Mouse (Mus musculus): ENCODE measurements around the gene Cd70. TPM values are rescaled to one million over a fixed set of nuclear protein-coding genes. Genes with fewer than 3 reads are reported as not detected.

The Cd70 gene
- polyA plus RNA-seq, 1 experiment from 2014 or later, result not detected

- Histone ChIP-seq H3K4me3 (no peak overlapping the region), H3K4me2 (no peak overlapping the region), H3K9me3 (no peaks in the 10 kb centered on the region), H3K4me1 (0 out of 2 replicates have a peak, but pooled peaks cover 5% of the 10 kb centered on the region), H3K36me3 (no peaks in the 10 kb centered on the region), H3K27me3 (replicated peaks) (no peaks in the 10 kb centered on the region; the same call in 1 of the 2 replicates), H3K9ac (no peak overlapping the region), H3K27ac (replicated peaks) (no peak overlapping the region)
- no peak for ATAC-seq (ENCODE audit: extremely low read depth, insufficient number of reproducible peaks, low FRiP score, low TSS enrichment)
- 42% methylated on average over 5 of the region's 5 CpGs for WGBS
Observed at GRCm38 (mm10) chr17:57170616-57171260, 21.2 kb upstream of the Cd70 start.

GRCm38 (mm10) chr17:57166800-57167791 is 17.5 kb upstream of the Cd70 start:
- Histone ChIP-seq H3K27me3 (replicated peaks) (no peaks in the 10 kb centered on the region; the same call in 1 of the 2 replicates), H3K36me3 (no peaks in the 10 kb centered on the region), H3K9me3 (no peaks in the 10 kb centered on the region), H3K4me2 (peak overlapping the region; percentile 53), H3K4me1 (no peaks in the 10 kb centered on the region), H3K4me3 (no peak overlapping the region), H3K9ac (peak overlapping the region; percentile 54; the same call in 1 of the 2 replicates), H3K27ac (replicated peaks) (no peak overlapping the region)
- 8% methylated on average over 11 of the region's 11 CpGs for WGBS
- ATAC-seq (ENCODE audit: extremely low read depth, insufficient number of reproducible peaks, low FRiP score, low TSS enrichment), result no peak; the same call in 1 of the 2 replicates

GRCm38 (mm10) chr17:57153787-57154186 is 4.2 kb upstream of the Cd70 start:
- no peak for ATAC-seq (ENCODE audit: extremely low read depth, insufficient number of reproducible peaks, low FRiP score, low TSS enrichment)
- H3K9me3 ChIP-seq, result 0 out of 2 replicates have a peak, but pooled peaks cover 8% of the 10 kb centered on the region
- WGBS, result 66% methylated on average over 4 of the region's 4 CpGs

GRCm38 (mm10) chr17:57153006-57153405 is 3.4 kb upstream of the Cd70 start:
- H3K36me3 ChIP-seq, result no peaks in the 10 kb centered on the region
- no peak overlapping the region for H3K4me2 ChIP-seq
- H3K27ac ChIP-seq (replicated peaks), result no peak overlapping the region
- peaks cover 33% of the 10 kb centered on the region for H3K27me3 ChIP-seq (replicated peaks)
- no peak for ATAC-seq (ENCODE audit: extremely low read depth, insufficient number of reproducible peaks, low FRiP score, low TSS enrichment)
- no peak overlapping the region for H3K4me3 ChIP-seq
- no peak overlapping the region for H3K9ac ChIP-seq
- 88% methylated on average over 6 of the region's 6 CpGs for WGBS
- 0 out of 2 replicates have a peak, but pooled peaks cover 8% of the 10 kb centered on the region for H3K9me3 ChIP-seq
- H3K4me1 ChIP-seq, result peaks cover 9% of the 10 kb centered on the region; the same call in 1 of the 2 replicates

More at GRCm38 (mm10) chr17:57153787-57154186, 4.2 kb upstream of the Cd70 start:
- no peak overlapping the region for H3K4me2 ChIP-seq
- H3K27me3 ChIP-seq (replicated peaks), result peaks cover 25% of the 10 kb centered on the region
- H3K27ac ChIP-seq (replicated peaks), result no peak overlapping the region
- H3K4me3 ChIP-seq, result no peak overlapping the region
- H3K9ac ChIP-seq, result no peak overlapping the region
- H3K36me3 ChIP-seq, result no peaks in the 10 kb centered on the region
- H3K4me1 ChIP-seq, result peaks cover 8% of the 10 kb centered on the region; the same call in 1 of the 2 replicates

- ATAC-seq (ENCODE audit: extremely low read depth, insufficient number of reproducible peaks, low FRiP score, low TSS enrichment), result no peak
- Histone ChIP-seq H3K4me3 (no peak overlapping the region), H3K9me3 (0 out of 2 replicates have a peak, but pooled peaks cover 8% of the 10 kb centered on the region), H3K9ac (no peak overlapping the region), H3K27me3 (replicated peaks) (peaks cover 62% of the 10 kb centered on the region), H3K27ac (replicated peaks) (no peak overlapping the region), H3K4me1 (peaks cover 9% of the 10 kb centered on the region; the same call in 1 of the 2 replicates), H3K36me3 (no peaks in the 10 kb centered on the region), H3K4me2 (no peak overlapping the region)
- WGBS, result 67% methylated on average over 4 of the region's 4 CpGs
Observed at GRCm38 (mm10) chr17:57148343-57148742, 1.2 kb downstream of the Cd70 start.

GRCm38 (mm10) chr17:57145115-57145514 is 4.5 kb downstream of the Cd70 start:
- WGBS, result 65% methylated on average over 1 of the region's 1 CpGs
- Histone ChIP-seq H3K4me2 (no peak overlapping the region), H3K4me3 (no peak overlapping the region), H3K27ac (replicated peaks) (no peak overlapping the region), H3K4me1 (peaks cover 9% of the 10 kb centered on the region; the same call in 1 of the 2 replicates), H3K27me3 (replicated peaks) (peaks cover 50% of the 10 kb centered on the region), H3K9ac (no peak overlapping the region), H3K9me3 (no peaks in the 10 kb centered on the region), H3K36me3 (no peaks in the 10 kb centered on the region)
- ATAC-seq (ENCODE audit: extremely low read depth, insufficient number of reproducible peaks, low FRiP score, low TSS enrichment), result no peak

- no peak overlapping the region for H3K4me2 ChIP-seq
- H3K4me3 ChIP-seq, result no peak overlapping the region
- H3K4me1 ChIP-seq, result no peaks in the 10 kb centered on the region
- H3K27ac ChIP-seq (replicated peaks), result no peak overlapping the region
- H3K9me3 ChIP-seq, result no peaks in the 10 kb centered on the region
- ATAC-seq (ENCODE audit: extremely low read depth, insufficient number of reproducible peaks, low FRiP score, low TSS enrichment), result no peak
- no peaks in the 10 kb centered on the region for H3K36me3 ChIP-seq
- peaks cover 36% of the 10 kb centered on the region for H3K27me3 ChIP-seq (replicated peaks)
- H3K9ac ChIP-seq, result no peak overlapping the region
- WGBS, result 66% methylated on average over 3 of the region's 3 CpGs
Observed at GRCm38 (mm10) chr17:57143704-57144103, 5.9 kb downstream of the Cd70 start.

GRCm38 (mm10) chr17:57139708-57140107 is 9.9 kb downstream of the Cd70 start:
- no peaks in the 10 kb centered on the region for H3K9me3 ChIP-seq
- no peaks in the 10 kb centered on the region for H3K36me3 ChIP-seq
- no peak overlapping the region for H3K9ac ChIP-seq
- no peak overlapping the region for H3K4me3 ChIP-seq
- H3K4me1 ChIP-seq, result no peaks in the 10 kb centered on the region
- no peak overlapping the region for H3K4me2 ChIP-seq
- ATAC-seq (ENCODE audit: extremely low read depth, insufficient number of reproducible peaks, low FRiP score, low TSS enrichment), result no peak
- 65% methylated on average over 3 of the region's 3 CpGs for WGBS
- peaks cover 5% of the 10 kb centered on the region; the same call in 1 of the 2 replicates for H3K27me3 ChIP-seq (replicated peaks)
- no peak overlapping the region for H3K27ac ChIP-seq (replicated peaks)

GRCm38 (mm10) chr17:57138676-57139075 is 10.9 kb downstream of the Cd70 start:
- ATAC-seq (ENCODE audit: extremely low read depth, insufficient number of reproducible peaks, low FRiP score, low TSS enrichment), result no peak
- 67% methylated on average over 4 of the region's 4 CpGs for WGBS
- Histone ChIP-seq H3K36me3 (no peaks in the 10 kb centered on the region), H3K9me3 (no peaks in the 10 kb centered on the region), H3K4me1 (no peaks in the 10 kb centered on the region), H3K9ac (no peak overlapping the region), H3K27me3 (replicated peaks) (peaks cover 2% of the 10 kb centered on the region; the same call in 1 of the 2 replicates), H3K4me3 (no peak overlapping the region), H3K4me2 (no peak overlapping the region), H3K27ac (replicated peaks) (no peak overlapping the region)

GRCm38 (mm10) chr17:57135635-57136034 is 13.9 kb downstream of the Cd70 start:
- no peak for ATAC-seq (ENCODE audit: extremely low read depth, insufficient number of reproducible peaks, low FRiP score, low TSS enrichment)
- no peak overlapping the region for H3K9ac ChIP-seq
- no peaks in the 10 kb centered on the region; the same call in 1 of the 2 replicates for H3K27me3 ChIP-seq (replicated peaks)
- H3K4me1 ChIP-seq, result no peaks in the 10 kb centered on the region
- H3K9me3 ChIP-seq, result no peaks in the 10 kb centered on the region
- 75% methylated on average over 3 of the region's 3 CpGs for WGBS
- no peaks in the 10 kb centered on the region for H3K36me3 ChIP-seq
- no peak overlapping the region for H3K4me3 ChIP-seq
- H3K27ac ChIP-seq (replicated peaks), result no peak overlapping the region
- H3K4me2 ChIP-seq, result no peak overlapping the region

GRCm38 (mm10) chr17:57134693-57135092 is 14.9 kb downstream of the Cd70 start:
- Histone ChIP-seq H3K4me2 (no peak overlapping the region), H3K9ac (no peak overlapping the region), H3K9me3 (no peaks in the 10 kb centered on the region), H3K4me3 (no peak overlapping the region), H3K4me1 (no peaks in the 10 kb centered on the region), H3K27me3 (replicated peaks) (no peaks in the 10 kb centered on the region; the same call in 1 of the 2 replicates), H3K27ac (replicated peaks) (no peak overlapping the region), H3K36me3 (no peaks in the 10 kb centered on the region)
- WGBS, result 57% methylated on average over 2 of the region's 2 CpGs
- ATAC-seq (ENCODE audit: extremely low read depth, insufficient number of reproducible peaks, low FRiP score, low TSS enrichment), result no peak

Measured in heart, embryonic 13.5 days (tissue).